9 mouse cellular contexts compared by ENCODE assay signal in the genomic region with DNA sequence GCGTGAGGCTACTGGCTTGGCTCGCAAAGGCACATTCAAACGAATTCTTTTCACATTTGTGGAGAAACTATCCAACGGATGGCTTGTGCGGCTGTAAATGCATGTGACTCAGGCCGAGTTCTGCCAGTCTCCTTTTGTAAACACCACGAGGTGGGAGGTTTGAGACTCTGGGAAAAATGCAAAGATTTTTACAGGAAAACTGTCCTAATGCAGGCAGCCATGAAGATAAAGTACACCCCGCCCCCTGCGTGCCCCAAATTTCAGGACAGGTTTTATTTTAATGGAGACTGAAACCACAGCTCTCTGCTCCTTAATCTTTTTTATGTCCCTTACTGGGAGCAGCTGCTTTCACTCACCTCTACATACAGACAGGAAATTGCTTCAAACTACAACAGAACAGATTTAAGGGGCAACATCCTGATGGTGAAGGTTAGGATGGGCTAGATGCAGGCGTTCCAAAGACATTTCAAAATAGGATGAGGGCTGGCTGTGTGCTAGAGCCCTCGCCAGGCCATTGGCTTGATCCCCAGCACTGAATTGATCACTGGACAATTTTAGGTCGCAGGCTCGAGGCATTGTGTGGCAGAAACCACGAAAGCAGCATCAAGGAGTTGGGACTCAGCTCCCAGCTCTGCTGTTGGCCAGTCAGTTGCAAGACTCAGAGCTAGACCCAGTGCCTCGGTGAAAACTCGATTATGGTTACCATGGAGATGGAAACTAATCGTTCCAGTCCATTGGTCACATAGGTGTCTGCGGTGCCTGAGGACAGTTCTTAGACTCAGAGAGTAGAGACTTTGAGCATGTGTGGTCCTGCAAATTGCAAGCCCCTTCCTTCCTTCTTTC.
DNase-seq lines count a peak whose midpoint lies in the region; ATAC-seq lines count a peak whose summit lies in the region.
"Had no signal": no experiment of that assay in that cellular context is flagged by ENCODE, and none has a peak within 500 bp of the region (broad histone marks: within the 10 kb centered on the region; RNA-seq: fewer than 3 reads in every experiment).

No protein-coding gene starts in this region.

- H3K4me2 ChIP-seq in forebrain, embryonic 14.5 days (ENCODE audit: low read length) = no peak overlapping the region

- no peaks in the 10 kb centered on the region for H3K36me3 ChIP-seq in forebrain, embryonic 14.5 days (ENCODE audit: control insufficient read depth, insufficient read depth, low read length)
- H3K36me3 ChIP-seq in limb, embryonic 10.5 days = no peaks in the 10 kb centered on the region

- DNase-seq in cerebellum, postnatal 10 days = peak; percentile 62 to 66
- no peak for DNase-seq in cerebellum, adult 11 months
- peak; percentile 78 for DNase-seq in NIH3T3 (ENCODE audit: low read depth)
- peak; percentile 47 for DNase-seq in forebrain, embryonic 14.5 days (ENCODE audit: low spot score)
- peak; percentile 68 for DNase-seq in limb, embryonic 10.5 days (ENCODE audit: low spot score)
- DNase-seq in retina, postnatal 1 day = peak; percentile 44
- no peak for DNase-seq in adrenal gland, postnatal 36 days
- DNase-seq in lung, postnatal 25 days (ENCODE audit: low spot score) = no peak

- no peak overlapping the region for H3K27ac ChIP-seq in forebrain, embryonic 14.5 days (ENCODE audit: low read depth, low read length)
- H3K27ac ChIP-seq in limb, embryonic 10.5 days = peak overlapping the region; percentile 88

- no peak overlapping the region for H3K4me3 ChIP-seq in forebrain, embryonic 14.5 days (ENCODE audit: low read depth, low read length)
- peak overlapping the region; percentile 27 for H3K4me3 ChIP-seq in limb, embryonic 10.5 days
- H3K4me3 ChIP-seq: erythroblast, embryonic 14.5 days had no signal

- H3K27me3 ChIP-seq in forebrain, embryonic 14.5 days (replicated peaks; ENCODE audit: control insufficient read depth, insufficient read depth, low read length) = no peaks in the 10 kb centered on the region
- no peaks in the 10 kb centered on the region for H3K27me3 ChIP-seq in limb, embryonic 10.5 days (ENCODE audit: low read depth, poor library complexity, severe bottlenecking)

- peaks cover 18% of the 10 kb centered on the region for H3K4me1 ChIP-seq in forebrain, embryonic 14.5 days (ENCODE audit: control insufficient read depth, insufficient read depth, low read length)
- H3K4me1 ChIP-seq in limb, embryonic 10.5 days = peaks cover 79% of the 10 kb centered on the region

- no peaks in the 10 kb centered on the region for H3K9me3 ChIP-seq in forebrain, embryonic 14.5 days (replicated peaks; ENCODE audit: control insufficient read depth, low read length)
- no peaks in the 10 kb centered on the region for H3K9me3 ChIP-seq in limb, embryonic 10.5 days (replicated peaks)

- ATAC-seq in forebrain, embryonic 14.5 days = peak; percentile 54; the same call in 1 of the 2 replicates

- no peak overlapping the region for H3K9ac ChIP-seq in forebrain, embryonic 14.5 days (ENCODE audit: low read length)

- WGBS in forebrain, embryonic 14.5 days = 50% methylated on average over 18 of the region's 18 CpGs
- WGBS in limb, embryonic 10.5 days = 27% methylated on average over 18 of the region's 18 CpGs

Comparison
In these comparisons a context has a peak if more than half of its experiments do, and no peak if none do; other contexts are left out.
1. DNase-seq: peak in cerebellum, postnatal 10 days (2 of 2), NIH3T3 (single experiment), forebrain, embryonic 14.5 days (single experiment), limb, embryonic 10.5 days (single experiment) and retina, postnatal 1 day (single experiment); none in cerebellum, adult 11 months (single experiment), adrenal gland, postnatal 36 days (0 of 2) and lung, postnatal 25 days (single experiment).